Mouse (Mus musculus): ENCODE measurements around the gene Mylip.

DNA sequence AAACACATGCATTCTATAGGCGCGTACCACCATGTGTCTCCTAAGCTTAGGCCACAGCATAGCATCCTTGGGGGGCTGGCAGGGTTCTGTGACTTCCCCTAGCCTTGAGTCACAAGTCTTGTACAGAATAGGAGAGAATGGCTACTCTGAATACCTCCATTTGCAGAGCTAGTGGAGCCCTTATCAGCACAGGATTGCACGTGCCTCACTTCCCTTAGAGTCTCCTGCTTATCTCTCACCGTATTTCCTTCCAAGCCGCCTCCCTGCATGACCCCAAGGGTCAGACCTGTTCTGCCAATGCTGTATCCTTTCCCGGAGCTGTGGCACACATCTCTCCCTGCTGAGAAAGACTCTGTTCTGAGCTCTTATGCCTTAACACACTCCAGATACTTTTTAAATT, 17.2 kb downstream of the Mylip start:
- TF ChIP-seq TAL1 (IDR thresholded peaks at IDR 0.05; ENCODE audit: low read length) (peak; percentile 12; the same call in 1 of the 3 replicates), GATA1 (IDR thresholded peaks at IDR 0.05; ENCODE audit: low read length) (peak; percentile 87)

Data from erythroblast, embryonic 14.5 days (primary cell).